Mouse (Mus musculus) heart, postnatal 0 days (tissue): ENCODE measurements around the gene Cdh16.

Source experiments
- CTCF ChIP-seq: IDR thresholded peaks from 2 replicates; pipeline ENCODE4 v1.5.1; 2016; ENCODE audit warnings: antibody characterized with exemption, control low read depth, low read depth
- EP300 ChIP-seq: IDR thresholded peaks from 2 replicates; pipeline ENCODE4 v1.6.1; 2016; ENCODE audit warnings: antibody characterized with exemption, low read depth

DNA sequence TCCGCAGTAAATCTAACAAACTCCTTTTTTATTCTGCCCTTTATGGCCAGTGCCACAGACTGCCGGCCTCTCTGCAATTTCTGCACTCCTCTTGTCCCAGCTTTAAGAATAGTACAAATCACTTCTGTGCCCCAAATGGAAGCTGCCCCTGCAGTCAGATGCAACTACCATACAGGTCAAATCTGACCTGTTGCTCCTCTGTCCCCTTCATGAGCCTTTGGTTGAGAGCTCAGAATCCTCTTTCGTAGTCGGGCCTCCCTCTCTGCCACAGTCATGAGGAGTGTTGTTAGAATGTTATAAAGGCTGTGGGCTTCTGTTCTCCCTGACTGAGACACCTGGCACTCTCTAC lies 21.0 kb downstream of the Cdh16 start:
- TF ChIP-seq CTCF: no peak
- no peak for TF ChIP-seq EP300
